Mouse (Mus musculus): ENCODE results near the gene Siah1b.
A peak's percentile ranks its signal among the peaks of the same experiment; 100 is the strongest.

The Siah1b gene

GRCm38 (mm10) chrX:164076040-164076775 lies at the start of gene Siah1b:
Gene Siah1b (minus strand): TSS chrX:164076493.
- DNase-seq: peak; percentile 93 to 95

GRCm38 (mm10) chrX:164123942-164124341 lies 47.6 kb upstream of the Siah1b start:
- no peak for DNase-seq

- no peak for DNase-seq
These were observed 37.5 kb upstream of the Siah1b start for GRCm38 (mm10) chrX:164113744-164114143.

GRCm38 (mm10) chrX:164111146-164111545 lies 34.9 kb upstream of the Siah1b start:
- DNase-seq: no peak

- peak in 1 of 2 experiments; percentile 6 for DNase-seq
These were observed 26.4 kb upstream of the Siah1b start for GRCm38 (mm10) chrX:164102656-164103055.

GRCm38 (mm10) chrX:164102198-164102597 lies 25.9 kb upstream of the Siah1b start:
- peak; percentile 1 to 3 for DNase-seq

GRCm38 (mm10) chrX:164101483-164101882 lies 25.2 kb upstream of the Siah1b start:
- peak in 1 of 2 experiments; percentile 6 for DNase-seq

- no peak for DNase-seq
These were observed 19.5 kb upstream of the Siah1b start for GRCm38 (mm10) chrX:164095838-164096237.

- DNase-seq: no peak
These were observed 17.1 kb upstream of the Siah1b start for GRCm38 (mm10) chrX:164093435-164093834.

- no peak for DNase-seq
These were observed 16.2 kb upstream of the Siah1b start for GRCm38 (mm10) chrX:164092300-164093169.

GRCm38 (mm10) chrX:164089916-164090315 lies 13.6 kb upstream of the Siah1b start:
- DNase-seq: no peak

- DNase-seq: no peak
These were observed 12.3 kb upstream of the Siah1b start, which contains the start of gene Cltrn for GRCm38 (mm10) chrX:164088582-164088981. Gene Cltrn (plus strand): TSS chrX:164088830.

GRCm38 (mm10) chrX:164082030-164082429 lies 5.7 kb upstream of the Siah1b start:
- no peak for DNase-seq

GRCm38 (mm10) chrX:164068968-164069367 lies 7.3 kb downstream of the Siah1b start:
- no peak for DNase-seq

GRCm38 (mm10) chrX:164066185-164066584 lies 10.1 kb downstream of the Siah1b start:
- DNase-seq: peak; percentile 80 to 83

GRCm38 (mm10) chrX:164059070-164059469 lies 17.2 kb downstream of the Siah1b start:
- DNase-seq: no peak

GRCm38 (mm10) chrX:164058523-164058922 lies 17.8 kb downstream of the Siah1b start:
- DNase-seq: no peak

- DNase-seq: no peak
These were observed 20.6 kb downstream of the Siah1b start for GRCm38 (mm10) chrX:164055726-164056125.

- DNase-seq: no peak
These were observed 29.6 kb downstream of the Siah1b start for GRCm38 (mm10) chrX:164046736-164047135.

GRCm38 (mm10) chrX:164042069-164042468 lies 34.2 kb downstream of the Siah1b start:
- no peak for DNase-seq

GRCm38 (mm10) chrX:164038882-164039281 lies 37.4 kb downstream of the Siah1b start:
- peak; percentile 43 to 60 for DNase-seq

GRCm38 (mm10) chrX:164035931-164036330 lies 40.4 kb downstream of the Siah1b start:
- DNase-seq: no peak

- no peak for DNase-seq
These were observed 40.9 kb downstream of the Siah1b start for GRCm38 (mm10) chrX:164035401-164035800.

GRCm38 (mm10) chrX:164032526-164032925 lies 43.8 kb downstream of the Siah1b start:
- no peak for DNase-seq

Measured in cerebellum, postnatal 10 days (tissue).